Mouse (Mus musculus) hindbrain, embryonic 16.5 days (tissue): Measurements from ENCODE around the gene Cactin. TPM values are rescaled to one million over a fixed set of nuclear protein-coding genes. Genes with fewer than 3 reads are reported as not detected.

Source experiments
- ATAC-seq: fragments of 200-750 bp; cut with Nextera tagmentation; 2 replicates; pipeline ENCODE4 v1.8.0; 2017; ENCODE audit warnings: moderate TSS enrichment, moderate library complexity
- H3K27ac ChIP-seq: fragments of 300-500 bp; sonication (generic); 2 replicates; pipeline ENCODE4 v1.5.1; 2014; ENCODE audit warnings: low read depth, mild to moderate bottlenecking, control low read depth, low read length, moderate library complexity
- H3K27me3 ChIP-seq: fragments of 300-500 bp; sonication (generic); replicated peaks from 2 replicates; pipeline ENCODE4 v1.6.1; 2014; ENCODE audit warnings: low read length; ENCODE audit not compliant: control insufficient read depth, insufficient read depth
- H3K36me3 ChIP-seq: fragments of 300-500 bp; sonication (generic); 2 replicates; pipeline ENCODE4 v1.6.1; 2014; ENCODE audit warnings: mild to moderate bottlenecking, low read length, moderate library complexity, mixed read lengths; ENCODE audit not compliant: control insufficient read depth, insufficient read depth
- H3K4me1 ChIP-seq: fragments of 300-500 bp; sonication (generic); 2 replicates; pipeline ENCODE4 v1.6.1; 2014; ENCODE audit warnings: low read depth, low read length; ENCODE audit not compliant: control insufficient read depth, insufficient read depth
- H3K4me2 ChIP-seq: fragments of 300-500 bp; sonication (generic); 2 replicates; pipeline ENCODE4 v1.6.1; 2014; ENCODE audit warnings: mild to moderate bottlenecking, low read length, control low read depth, moderate library complexity
- H3K4me3 ChIP-seq: fragments of 300-500 bp; sonication (generic); 2 replicates; pipeline ENCODE4 v1.5.1; 2014; ENCODE audit warnings: mild to moderate bottlenecking, low read length, control low read depth, moderate library complexity
- H3K9ac ChIP-seq: fragments of 300-500 bp; sonication (generic); 2 replicates; pipeline ENCODE4 v1.6.1; 2014; ENCODE audit warnings: low read depth, mild to moderate bottlenecking, control low read depth, low read length, moderate library complexity
- H3K9me3 ChIP-seq: fragments of 300-500 bp; sonication (generic); 2 replicates; pipeline ENCODE4 v1.6.1; 2014; ENCODE audit warnings: mild to moderate bottlenecking, low read length, moderate library complexity; ENCODE audit not compliant: control insufficient read depth
- WGBS: fragments of 180-500 bp; shearing (Covaris S2); extraction: QIAGEN DNeasy Blood & Tissue Kit; methylation state at CpG from one replicate; pipeline ENCODE4 v1.1.7; 2014; 5-methylcytosine and 5-hydroxymethylcytosine counted together
- polyA plus RNA-seq: library from polyadenylated mRNA; unstranded; fragments of >200 nt; fragmentation: Nextera tagmentation; extraction: Ambion mirVana; gene quantifications from 2 replicates; pipeline ENCODE4 v1.2.1, GENCODE M21; 2015

Cactin gene
- polyA plus RNA-seq, 1 experiment from 2014 or later = 26.3 TPM

DNA sequence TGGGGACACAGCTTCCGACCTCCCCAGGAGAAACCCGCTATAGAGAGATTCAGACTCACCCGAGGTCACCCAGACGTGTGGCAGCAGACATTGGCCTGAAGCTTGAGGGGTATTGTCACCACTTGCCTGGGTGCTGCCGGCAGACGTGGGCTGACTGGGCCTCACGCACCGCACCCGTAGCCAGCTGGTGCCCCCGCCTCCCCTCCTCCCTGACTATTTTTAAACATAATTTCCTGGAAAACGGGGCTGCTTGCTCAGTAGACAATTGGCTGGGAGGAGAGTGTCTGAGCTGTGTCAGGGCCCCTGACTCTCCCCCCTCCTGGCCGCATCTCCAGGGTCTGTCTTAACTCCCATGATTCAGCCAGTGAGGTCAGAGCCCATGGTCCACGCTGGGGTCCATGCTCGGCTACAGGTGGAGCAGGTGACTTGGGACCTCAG, 18.1 kb upstream of the Cactin start:
- Histone ChIP-seq H3K4me3 (no peak overlapping the region), H3K27ac (no peak overlapping the region), H3K36me3 (peaks cover 15% of the 10 kb centered on the region), H3K9me3 (no peaks in the 10 kb centered on the region), H3K9ac (no peak overlapping the region), H3K4me1 (peaks cover 23% of the 10 kb centered on the region), H3K27me3 (no peaks in the 10 kb centered on the region), H3K4me2 (no peak overlapping the region)
- no peak for ATAC-seq
- WGBS = 74% methylated on average over 14 of the region's 14 CpGs

DNA sequence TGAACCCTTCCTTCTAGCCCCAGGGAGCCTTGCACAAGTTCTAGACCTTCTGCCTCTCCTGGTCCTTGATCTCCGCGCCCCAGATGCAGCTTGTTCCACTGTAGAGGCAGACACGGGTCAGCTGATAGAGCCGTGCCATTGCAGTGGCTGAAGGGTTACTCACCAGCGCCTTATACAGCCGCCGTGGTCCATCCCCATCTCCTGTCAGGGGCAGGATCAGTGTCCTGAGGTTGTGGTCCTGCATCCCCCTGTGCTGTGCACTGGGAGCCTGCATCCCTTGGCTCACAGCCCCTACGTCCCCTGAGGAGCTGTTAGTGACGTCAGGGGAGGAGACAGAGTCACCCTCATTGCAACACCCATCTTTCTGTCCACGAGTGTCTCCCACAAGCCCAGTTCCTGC, 17.6 kb upstream of the Cactin start:
- H3K27me3 ChIP-seq = no peaks in the 10 kb centered on the region
- ATAC-seq = no peak
- peaks cover 18% of the 10 kb centered on the region for H3K36me3 ChIP-seq
- H3K9ac ChIP-seq = no peak overlapping the region
- H3K27ac ChIP-seq = no peak overlapping the region; the same call in 1 of the 2 replicates
- 77% methylated on average over 10 of the region's 10 CpGs for WGBS
- no peaks in the 10 kb centered on the region for H3K9me3 ChIP-seq
- no peak overlapping the region for H3K4me3 ChIP-seq
- H3K4me1 ChIP-seq = peaks cover 23% of the 10 kb centered on the region
- no peak overlapping the region for H3K4me2 ChIP-seq

DNA sequence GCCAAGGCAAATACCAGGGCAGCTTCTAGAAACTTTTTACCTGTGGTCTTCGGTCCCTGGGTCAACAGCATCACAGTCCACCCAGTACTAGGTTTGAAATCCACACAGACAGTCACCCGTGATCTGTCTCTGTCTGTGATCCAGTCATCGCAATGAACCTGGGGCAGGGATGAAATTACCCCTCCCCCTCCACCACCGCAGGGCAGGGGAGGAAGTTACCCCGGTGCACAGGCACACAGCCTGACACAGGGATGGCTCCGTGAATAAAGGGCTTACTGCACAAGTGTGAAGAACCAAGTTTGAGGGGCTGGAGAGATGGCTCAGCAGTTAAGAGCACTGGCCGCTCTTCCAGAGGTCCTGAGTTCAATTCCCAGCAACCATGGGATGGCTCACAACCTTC, 17.1 kb upstream of the Cactin start:
- Histone ChIP-seq H3K27me3 (no peaks in the 10 kb centered on the region), H3K9ac (no peak overlapping the region), H3K27ac (no peak overlapping the region; the same call in 1 of the 2 replicates), H3K4me2 (no peak overlapping the region), H3K9me3 (no peaks in the 10 kb centered on the region), H3K36me3 (peaks cover 19% of the 10 kb centered on the region), H3K4me3 (no peak overlapping the region), H3K4me1 (peaks cover 23% of the 10 kb centered on the region)
- 83% methylated on average over 7 of the region's 7 CpGs for WGBS
- no peak for ATAC-seq

DNA sequence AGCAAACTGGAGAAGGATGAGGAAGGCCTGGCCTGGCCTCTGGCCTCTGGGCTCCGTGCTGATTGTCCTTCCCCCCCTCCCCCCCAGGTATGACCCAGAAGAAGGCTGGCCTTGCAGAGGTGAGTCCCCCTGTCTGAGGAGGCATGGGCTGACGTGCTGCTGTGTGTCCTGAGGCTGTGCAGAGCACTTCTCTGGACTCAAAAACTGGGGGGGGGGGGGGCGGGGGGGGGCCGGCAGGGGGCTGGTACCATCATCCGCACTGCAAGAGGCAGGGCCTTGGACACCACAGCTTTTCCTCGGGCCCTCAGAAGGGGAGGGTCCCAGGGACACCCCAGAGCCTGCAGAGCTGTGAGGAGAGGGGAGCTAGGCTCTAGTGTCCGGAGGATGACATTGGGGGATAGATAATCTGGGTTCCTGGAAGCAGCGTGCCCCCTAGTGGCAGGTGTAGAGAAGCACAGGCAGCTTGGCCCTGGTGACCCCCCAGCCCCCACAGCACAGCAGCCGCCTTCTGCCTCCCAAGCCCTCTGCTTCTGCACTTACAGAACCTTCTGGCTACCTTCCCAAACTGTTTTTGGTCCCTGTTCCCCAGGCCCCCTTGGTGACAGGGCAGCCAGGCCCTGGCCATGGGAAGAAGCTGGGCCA, 16.2 kb upstream of the Cactin start:
- H3K36me3 ChIP-seq = peaks cover 28% of the 10 kb centered on the region
- ATAC-seq = no peak
- no peaks in the 10 kb centered on the region for H3K9me3 ChIP-seq
- peaks cover 23% of the 10 kb centered on the region for H3K4me1 ChIP-seq
- H3K27me3 ChIP-seq = no peaks in the 10 kb centered on the region
- no peak overlapping the region for H3K4me3 ChIP-seq
- 25% methylated on average over 7 of the region's 9 CpGs for WGBS
- no peak overlapping the region for H3K27ac ChIP-seq
- H3K4me2 ChIP-seq = no peak overlapping the region
- no peak overlapping the region for H3K9ac ChIP-seq

DNA sequence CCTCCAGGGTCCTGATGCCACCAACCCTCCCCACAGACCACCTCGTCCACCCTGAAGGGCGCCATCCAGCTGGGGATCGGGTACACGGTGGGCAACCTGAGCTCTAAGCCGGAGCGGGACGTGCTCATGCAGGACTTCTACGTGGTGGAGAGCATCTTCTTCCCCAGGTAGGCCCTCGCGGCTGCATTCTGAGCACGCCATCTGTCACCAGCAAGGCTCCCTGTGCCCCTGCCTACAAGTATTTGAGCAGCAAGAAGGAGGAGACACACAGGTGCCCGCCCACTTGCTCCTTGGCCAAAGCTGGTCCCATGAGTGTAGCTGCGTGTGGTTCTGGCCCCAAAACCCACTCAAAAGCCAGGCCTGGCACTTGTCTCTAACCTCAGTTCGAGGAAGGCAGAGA, 15.2 kb upstream of the Cactin start:
- Histone ChIP-seq H3K4me1 (peaks cover 18% of the 10 kb centered on the region), H3K36me3 (peaks cover 31% of the 10 kb centered on the region), H3K4me2 (no peak overlapping the region), H3K27ac (no peak overlapping the region), H3K9me3 (no peaks in the 10 kb centered on the region), H3K4me3 (no peak overlapping the region), H3K9ac (no peak overlapping the region), H3K27me3 (no peaks in the 10 kb centered on the region)
- no peak for ATAC-seq
- 89% methylated on average over 14 of the region's 14 CpGs for WGBS

DNA sequence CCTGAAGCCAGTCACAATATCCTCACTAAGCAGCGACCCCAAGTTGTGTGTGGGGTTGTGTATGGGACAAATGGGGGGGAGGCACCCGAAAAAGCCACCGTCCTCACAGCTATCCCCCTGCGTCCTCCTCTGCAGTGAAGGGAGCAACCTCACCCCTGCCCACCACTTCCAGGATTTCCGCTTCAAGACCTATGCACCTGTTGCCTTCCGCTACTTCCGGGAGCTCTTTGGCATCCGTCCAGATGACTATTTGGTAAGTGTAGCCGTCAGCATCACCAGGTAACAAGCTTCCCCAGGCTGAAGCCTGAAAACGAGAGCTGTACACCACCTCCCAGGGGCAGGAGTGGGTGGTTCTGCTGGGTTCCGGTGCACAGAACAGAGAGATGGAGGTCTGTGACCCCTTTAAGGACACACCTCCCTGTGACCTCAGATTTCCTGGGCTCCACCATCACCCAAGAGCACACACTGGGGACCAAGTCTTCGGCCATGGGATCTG, 14.7 kb upstream of the Cactin start:
- Histone ChIP-seq H3K4me2 (no peak overlapping the region), H3K4me1 (peaks cover 17% of the 10 kb centered on the region), H3K4me3 (no peak overlapping the region), H3K9me3 (no peaks in the 10 kb centered on the region), H3K27me3 (no peaks in the 10 kb centered on the region), H3K27ac (no peak overlapping the region), H3K36me3 (peaks cover 34% of the 10 kb centered on the region), H3K9ac (no peak overlapping the region)
- ATAC-seq = no peak
- 95% methylated on average over 12 of the region's 12 CpGs for WGBS

DNA sequence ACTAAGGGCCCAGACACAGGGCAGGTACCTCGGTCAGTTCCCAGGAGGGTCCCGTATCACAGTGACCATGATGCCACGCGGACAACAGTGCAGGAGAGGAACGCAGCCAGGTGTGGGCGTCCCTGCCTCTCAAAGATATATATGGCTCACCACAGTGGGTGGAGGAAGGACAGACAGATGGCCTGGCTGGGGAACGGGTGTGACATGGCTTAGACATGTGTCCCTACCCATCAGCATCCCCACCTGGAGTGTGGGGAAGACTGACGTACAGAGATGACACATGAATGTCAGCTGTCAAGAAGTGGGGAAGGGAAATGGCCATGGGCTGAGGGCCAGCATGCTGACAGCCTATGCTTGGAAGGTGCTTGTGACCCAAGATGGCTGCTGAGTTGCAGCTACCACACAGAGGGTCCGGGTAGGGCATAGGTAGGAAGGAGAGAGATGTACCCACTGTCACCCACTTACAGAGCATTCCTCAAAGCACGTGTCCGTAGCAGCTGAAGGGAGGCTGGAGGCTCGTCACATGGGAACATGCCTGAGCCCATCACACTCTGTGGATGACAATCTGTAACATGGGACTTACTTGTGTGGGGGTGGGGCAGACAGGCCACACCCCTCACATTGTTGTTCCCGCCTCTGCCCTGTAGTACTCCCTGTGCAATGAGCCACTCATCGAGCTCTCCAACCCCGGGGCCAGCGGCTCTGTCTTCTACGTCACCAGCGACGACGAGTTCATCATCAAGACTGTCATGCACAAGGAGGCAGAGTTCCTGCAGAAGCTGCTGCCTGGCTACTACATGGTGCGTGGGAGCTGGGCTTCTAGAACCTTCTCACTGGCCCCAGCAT, 13.8 kb upstream of the Cactin start:
- Histone ChIP-seq H3K9ac (no peak overlapping the region), H3K4me1 (peaks cover 13% of the 10 kb centered on the region), H3K36me3 (peaks cover 41% of the 10 kb centered on the region), H3K27ac (no peak overlapping the region), H3K27me3 (no peaks in the 10 kb centered on the region), H3K9me3 (no peaks in the 10 kb centered on the region), H3K4me3 (no peak overlapping the region), H3K4me2 (no peak overlapping the region)
- 93% methylated on average over 21 of the region's 21 CpGs for WGBS
- ATAC-seq = no peak

DNA sequence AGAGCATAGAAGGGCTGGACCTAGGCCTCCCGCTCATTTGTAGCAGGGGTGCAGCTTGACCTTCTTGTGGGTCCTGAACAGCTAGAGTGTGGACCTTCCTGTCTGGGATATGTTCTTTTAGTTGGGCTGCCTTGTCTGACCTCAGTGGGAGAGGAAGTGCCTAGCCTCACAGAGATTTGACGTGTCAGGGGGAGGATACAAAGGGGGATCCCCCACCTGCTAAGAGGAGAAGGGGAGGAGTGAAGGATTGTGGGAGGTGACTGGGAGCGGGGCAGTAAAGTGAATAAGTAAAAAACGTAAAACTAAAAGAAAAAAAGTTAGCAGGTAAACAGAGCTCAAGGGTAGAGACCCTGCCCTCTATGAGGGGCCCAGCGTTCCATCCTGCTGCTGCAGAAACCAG, 11.3 kb upstream of the Cactin start:
- Histone ChIP-seq H3K27ac (no peak overlapping the region), H3K27me3 (no peaks in the 10 kb centered on the region), H3K9me3 (no peaks in the 10 kb centered on the region), H3K4me1 (peaks cover 2% of the 10 kb centered on the region; the same call in 1 of the 2 replicates), H3K36me3 (peaks cover 60% of the 10 kb centered on the region), H3K4me3 (no peak overlapping the region), H3K4me2 (no peak overlapping the region), H3K9ac (no peak overlapping the region)
- WGBS = 92% methylated on average over 5 of the region's 5 CpGs
- ATAC-seq = no peak

DNA sequence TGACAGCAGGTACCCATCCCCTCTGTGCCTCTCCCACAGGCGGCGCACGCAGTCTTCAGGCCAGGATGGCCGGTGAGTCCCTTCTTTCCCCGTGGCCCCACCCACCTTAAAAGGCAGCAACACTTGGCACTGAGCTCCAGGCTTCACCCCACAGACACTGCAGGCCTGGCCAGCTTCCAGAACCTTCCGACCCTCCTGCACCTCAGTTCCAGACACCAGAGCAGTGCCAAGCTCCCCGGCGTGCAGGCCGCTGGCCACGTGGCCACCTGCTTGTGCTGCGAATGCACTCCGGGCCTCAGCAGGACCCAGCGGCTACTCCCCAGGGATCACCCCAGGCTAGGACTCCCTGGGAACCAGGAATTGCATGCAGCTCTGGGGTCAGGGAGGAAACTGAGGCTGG, 7.3 kb upstream of the Cactin start:
- no peak for ATAC-seq
- H3K4me3 ChIP-seq = no peak overlapping the region
- H3K27me3 ChIP-seq = no peaks in the 10 kb centered on the region
- no peak overlapping the region for H3K9ac ChIP-seq
- no peaks in the 10 kb centered on the region for H3K9me3 ChIP-seq
- H3K4me2 ChIP-seq = no peak overlapping the region
- no peaks in the 10 kb centered on the region for H3K4me1 ChIP-seq
- 93% methylated on average over 13 of the region's 13 CpGs for WGBS
- H3K36me3 ChIP-seq = peaks cover 66% of the 10 kb centered on the region
- H3K27ac ChIP-seq = no peak overlapping the region
